In the genomic region with DNA sequence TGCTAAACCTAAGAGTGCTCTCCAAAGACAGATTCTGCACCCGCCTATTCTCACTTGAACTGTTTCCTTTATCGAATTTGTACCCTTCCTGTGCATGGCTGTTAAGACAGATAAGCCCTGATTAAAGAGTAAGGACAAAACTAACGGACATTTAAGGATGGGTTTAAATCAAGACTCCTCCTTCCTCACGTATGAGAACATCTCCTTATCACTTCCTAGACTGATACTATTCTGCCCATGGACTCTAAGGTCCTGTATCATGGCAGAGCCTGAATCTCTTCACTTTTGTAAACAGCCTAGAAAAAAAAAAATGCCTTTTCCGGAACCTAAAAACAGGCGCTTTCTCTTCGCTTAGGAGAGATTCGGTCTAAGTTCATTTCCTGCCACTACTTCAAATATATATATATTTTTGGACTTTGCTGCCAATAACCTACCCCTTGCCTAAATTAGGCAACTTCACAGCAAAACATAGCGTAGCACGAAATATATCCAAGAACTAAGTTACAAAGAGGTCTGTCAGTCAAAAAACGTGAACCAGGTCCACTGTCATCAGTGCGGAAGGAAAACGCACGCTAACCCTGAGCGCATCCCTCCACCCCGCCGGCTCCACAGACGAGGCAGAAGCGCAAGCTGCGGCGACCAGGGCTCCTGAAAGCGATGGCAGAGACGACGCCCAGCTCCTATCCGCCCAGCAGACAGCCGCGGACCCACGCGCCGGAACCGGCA, we compare ENCODE assay signal across 9 mouse cellular contexts. TPM values are rescaled to one million over a fixed set of nuclear protein-coding genes. Genes with fewer than 3 reads are reported as not detected.
A peak's percentile ranks its signal among the peaks of the same experiment; 100 is the strongest.
DNase-seq lines count a peak whose midpoint lies in the region; ATAC-seq lines count a peak whose summit lies in the region.
"Had no signal": no experiment of that assay in that cellular context is flagged by ENCODE, and none has a peak within 500 bp of the region (broad histone marks: within the 10 kb centered on the region; RNA-seq: fewer than 3 reads in every experiment).

No protein-coding gene starts in this region.

- H3K4me1 ChIP-seq in heart, embryonic 15.5 days (replicated peaks) = peaks cover 15% of the 10 kb centered on the region

- no peaks in the 10 kb centered on the region for H3K27me3 ChIP-seq in heart, embryonic 15.5 days
- H3K27me3 ChIP-seq: Patski had no signal

- no peaks in the 10 kb centered on the region for H3K36me3 ChIP-seq in heart, embryonic 15.5 days

- intact Hi-C loops in gastrocnemius, postnatal 14 days (cut with DNase I; ENCODE audit: low total_unique reads) = loop anchor here (5.0 kb wide), 1 partner anchor 39 kb away; the partner anchor contains the start of gene Pyroxd1

- 4% methylated on average over 31 of the region's 31 CpGs for WGBS in heart, embryonic 15.5 days

- H3K9me3 ChIP-seq in heart, embryonic 15.5 days (replicated peaks) = no peaks in the 10 kb centered on the region

- peak overlapping the region; percentile 77 for H3K4me2 ChIP-seq in heart, embryonic 15.5 days

- no peak overlapping the region for H3K27ac ChIP-seq in heart, embryonic 15.5 days

- peak; percentile 60; the same call in 1 of the 2 replicates for ATAC-seq in heart, embryonic 15.5 days (replicated peaks; ENCODE audit: insufficient number of reproducible peaks, insufficient read depth, low FRiP score, low read depth)
- peak; percentile 0 to 15; a peak in 1 of 4 replicates for ATAC-seq in hematopoietic stem cell, adult 5-6 weeks (replicated peaks in 1 of 2; ENCODE audit: insufficient read depth in 1 of 2, low FRiP score in 2 of 2, low TSS enrichment in 1 of 2, low read depth in 1 of 2, poor library complexity in 2 of 2, severe bottlenecking in 2 of 2)
- ATAC-seq in megakaryocyte-erythroid progenitor cell, adult 5-6 weeks (replicated peaks; ENCODE audit: low FRiP score, low TSS enrichment, poor library complexity, severe bottlenecking) = peak; percentile 73

- DNase-seq in heart, postnatal 4 days = no peak
- peak; percentile 79 for DNase-seq in MEL-GATA-1-ER (ENCODE audit: extremely low read depth, low read depth)
- no peak for DNase-seq in right cerebral cortex, postnatal 4 days
- no peak for DNase-seq in gastrocnemius, postnatal 14 days
- DNase-seq in layer of hippocampus, postnatal 10 days (ENCODE audit: low spot score in 2 of 2) = no peak

- peak overlapping the region; percentile 67 for H3K9ac ChIP-seq in heart, embryonic 15.5 days

- H3K4me3 ChIP-seq in heart, embryonic 15.5 days = peak overlapping the region; percentile 87

RNA-seq across cellular contexts. Expression of gene Recql, which starts 0.4 kb away (rescaled TPM):
- polyA plus RNA-seq in heart, embryonic 15.5 days (2015; fragmentation: Nextera tagmentation; extraction: Ambion mirVana) = 16.2 and 19.1 TPM in 2 replicates
- total RNA-seq in heart, postnatal 4 days (2021) = 10 to 100 TPM; 12.7 to 14.3 TPM
- total RNA-seq in hematopoietic stem cell, adult 5-6 weeks (2017) = 34.3 and 73.0 TPM in 2 replicates
- total RNA-seq in megakaryocyte-erythroid progenitor cell, adult 5-6 weeks (2014; fragmentation: Nextera tagmentation) = 51.2 and 71.0 TPM in 2 replicates
- 48.8 and 59.4 TPM in 2 replicates for total RNA-seq in megakaryocyte-erythroid progenitor cell, adult 5-6 weeks (2017)
- 1 to 10 TPM; 3.9 to 4.9 TPM for total RNA-seq in gastrocnemius, postnatal 14 days (2021)
- 10 to 100 TPM; 25.7 to 27.6 TPM for total RNA-seq in layer of hippocampus, postnatal 10 days (2021)

RNA-seq across cellular contexts. Expression of gene Golt1b, which starts 0.6 kb away (rescaled TPM):
- polyA plus RNA-seq in heart, embryonic 15.5 days (2015; fragmentation: Nextera tagmentation; extraction: Ambion mirVana) = 58.3 and 61.4 TPM in 2 replicates
- 10 to 100 TPM; 28.3 to 36.3 TPM for total RNA-seq in heart, postnatal 4 days (2021)
- 33.5 and 48.5 TPM in 2 replicates for total RNA-seq in hematopoietic stem cell, adult 5-6 weeks (2017)
- total RNA-seq in megakaryocyte-erythroid progenitor cell, adult 5-6 weeks (2014; fragmentation: Nextera tagmentation) = 31.0 and 36.3 TPM in 2 replicates
- total RNA-seq in megakaryocyte-erythroid progenitor cell, adult 5-6 weeks (2017) = 37.5 and 46.9 TPM in 2 replicates
- 10 to 100 TPM; 15.3 to 18.3 TPM for total RNA-seq in gastrocnemius, postnatal 14 days (2021)
- total RNA-seq in layer of hippocampus, postnatal 10 days (2021) = 10 to 100 TPM; 26.1 to 28.2 TPM

RNA-seq across cellular contexts. Expression of gene Spx, which starts 26.8 kb away (rescaled TPM):
- 0.14 and 0.32 TPM in 2 replicates for polyA plus RNA-seq in heart, embryonic 15.5 days (2015; fragmentation: Nextera tagmentation; extraction: Ambion mirVana)
- total RNA-seq in heart, postnatal 4 days (2021) = not detected
- total RNA-seq in hematopoietic stem cell, adult 5-6 weeks (2017) = not detected in 2 replicates
- total RNA-seq in megakaryocyte-erythroid progenitor cell, adult 5-6 weeks (2014; fragmentation: Nextera tagmentation) = 0.61 and 0.94 TPM in 2 replicates
- total RNA-seq in megakaryocyte-erythroid progenitor cell, adult 5-6 weeks (2017) = 1.1 TPM in 1 of 2 replicates, not detected in the other
- total RNA-seq in gastrocnemius, postnatal 14 days (2021) = under 1 TPM in 1 of 2 experiments, not detected in 1; 0.60 TPM
- total RNA-seq in layer of hippocampus, postnatal 10 days (2021) = 1 to 10 TPM; 1.8 to 1.9 TPM

RNA-seq across cellular contexts. Expression of gene Pyroxd1, which starts 41.0 kb away (rescaled TPM):
- 12.0 and 13.0 TPM in 2 replicates for polyA plus RNA-seq in heart, embryonic 15.5 days (2015; fragmentation: Nextera tagmentation; extraction: Ambion mirVana)
- total RNA-seq in heart, postnatal 4 days (2021) = 10 to 100 TPM; 11.3 to 11.9 TPM
- 21.4 and 22.0 TPM in 2 replicates for total RNA-seq in hematopoietic stem cell, adult 5-6 weeks (2017)
- 6.4 and 10.9 TPM in 2 replicates for total RNA-seq in megakaryocyte-erythroid progenitor cell, adult 5-6 weeks (2014; fragmentation: Nextera tagmentation)
- 15.2 and 21.4 TPM in 2 replicates for total RNA-seq in megakaryocyte-erythroid progenitor cell, adult 5-6 weeks (2017)
- total RNA-seq in gastrocnemius, postnatal 14 days (2021) = 1 to 10 TPM; 7.3 to 8.3 TPM
- total RNA-seq in layer of hippocampus, postnatal 10 days (2021) = 10 to 100 TPM; 13.4 to 14.1 TPM

Comparison
In these comparisons a context has a peak if more than half of its experiments do, and no peak if none do; other contexts are left out.
1. ATAC-seq: peak in every context shown above with its lines; median percentile 73 in megakaryocyte-erythroid progenitor cell, adult 5-6 weeks; 60 in heart, embryonic 15.5 days; 8 in hematopoietic stem cell, adult 5-6 weeks.